Mouse (Mus musculus) intestine, embryonic 15.5 days (tissue): ENCODE measurements around the gene Grhl3. TPM values are rescaled to one million over a fixed set of nuclear protein-coding genes. Genes with fewer than 3 reads are reported as not detected.

Experiments
- ATAC-seq: fragments of 200-750 bp; cut with Nextera tagmentation; 2 replicates; pipeline ENCODE4 v1.8.0; 2017; ENCODE audit warnings: moderate TSS enrichment, moderate library complexity
- H3K27ac ChIP-seq: fragments of 300-500 bp; sonication (generic); 2 replicates; pipeline ENCODE4 v1.5.1; 2015; ENCODE audit warnings: mild to moderate bottlenecking, inconsistent platforms
- H3K27me3 ChIP-seq: fragments of 300-500 bp; sonication (generic); replicated peaks from 2 replicates; pipeline ENCODE4 v1.6.1; 2015; ENCODE audit warnings: inconsistent platforms
- H3K36me3 ChIP-seq: fragments of 300-500 bp; sonication (generic); 2 replicates; pipeline ENCODE4 v1.6.1; 2015; ENCODE audit warnings: inconsistent platforms
- H3K4me1 ChIP-seq: fragments of 300-500 bp; sonication (generic); replicated peaks from 2 replicates; pipeline ENCODE4 v1.6.1; 2015; ENCODE audit warnings: inconsistent platforms
- H3K4me2 ChIP-seq: fragments of 300-500 bp; sonication (generic); replicated peaks from 2 replicates; pipeline ENCODE4 v1.6.1; 2015; ENCODE audit warnings: mild to moderate bottlenecking, inconsistent platforms
- H3K4me3 ChIP-seq: fragments of 300-500 bp; sonication (generic); replicated peaks from 2 replicates; pipeline ENCODE4 v1.5.1; 2015; ENCODE audit warnings: inconsistent platforms
- H3K9ac ChIP-seq: fragments of 300-500 bp; sonication (generic); 2 replicates; pipeline ENCODE4 v1.6.1; 2015; ENCODE audit warnings: inconsistent platforms
- H3K9me3 ChIP-seq: fragments of 300-500 bp; sonication (generic); 2 replicates; pipeline ENCODE4 v1.6.1; 2016; ENCODE audit warnings: inconsistent platforms
- WGBS: fragments of 180-500 bp; shearing (Covaris S2); methylation state at CpG from one replicate; pipeline ENCODE4 v1.1.7; 2015; 5-methylcytosine and 5-hydroxymethylcytosine counted together
- polyA plus RNA-seq: library from polyadenylated mRNA; unstranded; fragments of >200 nt; fragmentation: Nextera tagmentation; extraction: Ambion mirVana; gene quantifications from 2 replicates; pipeline ENCODE4 v1.2.1, GENCODE M21; 2015

Grhl3 gene
- polyA plus RNA-seq, 1 experiment from 2014 or later, result 4.4 TPM

DNA sequence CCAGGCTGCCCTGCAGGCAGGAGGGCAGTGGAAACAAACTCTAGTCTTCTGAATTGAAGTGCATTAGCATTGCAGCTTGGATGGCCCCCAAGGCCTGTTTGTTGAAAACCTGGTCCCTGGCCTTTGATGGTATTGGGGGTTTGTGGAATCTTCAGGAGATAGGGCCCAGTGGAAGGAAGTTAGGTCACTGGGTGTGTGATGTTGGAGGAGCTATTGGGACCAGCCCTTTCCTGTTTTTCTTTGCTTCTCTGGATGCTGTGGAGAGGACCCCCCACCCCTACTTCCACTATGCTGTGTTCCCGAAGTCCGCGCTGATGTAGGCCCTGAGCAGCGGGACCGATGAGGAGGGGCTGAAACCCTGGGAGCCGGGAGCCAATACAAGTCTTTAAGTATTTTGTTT is 75.3 kb downstream of the Grhl3 start:
- Histone ChIP-seq H3K36me3 (no peaks in the 10 kb centered on the region), H3K4me1 (peaks cover 13% of the 10 kb centered on the region), H3K27me3 (no peaks in the 10 kb centered on the region), H3K9me3 (no peaks in the 10 kb centered on the region), H3K9ac (no peak overlapping the region), H3K4me3 (no peak overlapping the region), H3K4me2 (no peak overlapping the region), H3K27ac (no peak overlapping the region)
- WGBS, result 80% methylated on average over 6 of the region's 6 CpGs
- ATAC-seq, result no peak

- H3K27me3 ChIP-seq, result no peaks in the 10 kb centered on the region
- no peak overlapping the region for H3K9ac ChIP-seq
- peak overlapping the region; percentile 94; the same call in 1 of the 2 replicates for H3K4me2 ChIP-seq
- no peaks in the 10 kb centered on the region for H3K36me3 ChIP-seq
- H3K4me1 ChIP-seq, result peaks cover 13% of the 10 kb centered on the region
- ATAC-seq, result no peak
- H3K9me3 ChIP-seq, result no peaks in the 10 kb centered on the region
- H3K27ac ChIP-seq, result no peak overlapping the region
- H3K4me3 ChIP-seq, result no peak overlapping the region
- 21% methylated on average over 18 of the region's 18 CpGs for WGBS
Observed at GRCm38 (mm10) chr4:135495810-135496209, 77.6 kb downstream of the Grhl3 start.

DNA sequence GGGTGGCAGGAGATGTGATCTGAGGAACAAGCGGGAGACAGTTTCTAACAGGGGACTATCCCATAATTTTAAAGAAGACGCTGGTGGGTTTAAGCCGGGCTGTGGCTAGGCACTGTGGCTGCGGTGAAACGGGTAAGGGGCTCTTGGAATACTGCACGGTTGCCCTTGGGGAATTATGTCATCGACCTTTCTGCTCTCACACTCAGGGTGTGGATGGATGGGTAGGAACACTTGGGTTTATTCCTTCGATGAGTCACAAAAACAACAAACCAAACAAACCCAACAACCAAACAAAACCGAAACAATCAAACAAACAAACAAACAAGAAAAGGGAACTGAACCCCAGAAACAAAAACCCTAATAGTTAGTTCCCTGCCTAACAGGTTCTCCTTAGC is 78.0 kb downstream of the Grhl3 start:
- Histone ChIP-seq H3K4me3 (peak overlapping the region; percentile 72), H3K9me3 (no peaks in the 10 kb centered on the region), H3K4me1 (peaks cover 13% of the 10 kb centered on the region), H3K27ac (no peak overlapping the region), H3K4me2 (peak overlapping the region; percentile 94), H3K27me3 (no peaks in the 10 kb centered on the region), H3K36me3 (no peaks in the 10 kb centered on the region), H3K9ac (no peak overlapping the region)
- ATAC-seq, result no peak
- 10% methylated on average over 9 of the region's 9 CpGs for WGBS

DNA sequence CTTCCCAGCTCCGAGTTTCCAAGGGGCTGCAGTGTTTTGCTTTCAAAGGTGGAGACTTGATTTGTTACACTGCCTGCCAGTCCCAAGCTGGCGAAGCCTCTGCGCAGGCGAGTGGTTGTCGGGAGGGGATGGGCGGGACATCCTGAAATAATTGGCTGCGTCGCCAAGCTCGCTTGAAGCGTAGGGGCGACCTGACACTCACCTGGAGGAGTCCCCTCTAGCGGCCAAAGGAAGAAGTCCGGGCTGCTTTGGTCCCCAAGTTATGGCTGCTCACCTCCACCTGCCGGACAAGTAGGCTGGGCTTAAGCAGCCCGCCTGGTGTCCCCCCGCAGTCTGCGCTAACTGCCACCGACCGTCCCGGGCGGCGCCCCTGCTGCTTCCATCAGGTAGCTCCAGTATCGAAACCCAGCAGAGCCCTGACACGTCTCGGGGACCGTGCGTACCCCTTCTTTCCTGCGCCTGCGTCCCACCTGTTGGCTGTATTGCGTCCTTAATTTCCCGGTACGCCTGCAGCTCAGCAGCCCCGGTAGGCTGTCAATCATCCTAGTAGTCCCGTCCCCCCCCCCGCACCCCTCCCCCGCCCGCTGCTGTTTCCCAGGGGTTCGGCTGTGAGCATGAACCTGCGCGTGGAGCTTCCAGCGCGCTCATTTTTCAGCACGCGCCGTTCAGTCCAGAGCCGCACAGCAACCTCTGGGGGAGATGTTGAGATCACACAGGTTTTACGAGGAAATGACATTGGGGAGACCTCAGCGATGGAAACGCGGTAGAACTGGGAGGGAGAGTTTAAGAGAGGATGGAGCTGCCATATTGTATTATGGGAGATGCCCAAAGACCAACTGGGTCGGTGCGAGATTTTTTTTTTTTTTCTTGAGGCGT is 78.7 kb downstream of the Grhl3 start, which contains the start of the genes Stpg1 and Nipal3:
Gene Stpg1, plus strand, starts transcription at position 270 of the 876 bp plus-strand sequence.
Gene Nipal3, minus strand, starts transcription at position 518 of the 876 bp plus-strand sequence.
- under 1% methylated on average over 53 of the region's 53 CpGs for WGBS
- H3K27me3 ChIP-seq, result no peaks in the 10 kb centered on the region
- H3K9ac ChIP-seq, result peak within 1 kb of the TSS; percentile 59
- peak within 1 kb of the TSS; percentile 85 for H3K27ac ChIP-seq
- H3K4me3 ChIP-seq, result peak within 1 kb of the TSS; percentile 72
- peaks cover 13% of the 10 kb centered on the region for H3K4me1 ChIP-seq
- ATAC-seq, result peak; percentile 96
- no peaks in the 10 kb centered on the region for H3K36me3 ChIP-seq
- H3K4me2 ChIP-seq, result peak within 1 kb of the TSS; percentile 94
- no peaks in the 10 kb centered on the region for H3K9me3 ChIP-seq

GRCm38 (mm10) chr4:135493691-135494520 is 79.5 kb downstream of the Grhl3 start:
- under 1% methylated on average over 33 of the region's 33 CpGs for WGBS
- Histone ChIP-seq H3K36me3 (no peaks in the 10 kb centered on the region; the same call in 1 of the 2 replicates), H3K4me1 (peaks cover 13% of the 10 kb centered on the region), H3K4me2 (peak overlapping the region; percentile 94), H3K27me3 (no peaks in the 10 kb centered on the region), H3K9me3 (no peaks in the 10 kb centered on the region), H3K9ac (peak overlapping the region; percentile 42), H3K27ac (peak overlapping the region; percentile 66), H3K4me3 (peak overlapping the region; percentile 72)
- peak; percentile 56 for ATAC-seq

- H3K4me3 ChIP-seq, result peak overlapping the region; percentile 72
- H3K4me1 ChIP-seq, result peaks cover 13% of the 10 kb centered on the region
- peak overlapping the region; percentile 94 for H3K4me2 ChIP-seq
- no peaks in the 10 kb centered on the region for H3K27me3 ChIP-seq
- WGBS, result 51% methylated on average over 4 of the region's 4 CpGs
- no peak for ATAC-seq
- H3K27ac ChIP-seq, result no peak overlapping the region
- H3K36me3 ChIP-seq, result no peaks in the 10 kb centered on the region; the same call in 1 of the 2 replicates
- no peaks in the 10 kb centered on the region for H3K9me3 ChIP-seq
- 0 out of 2 replicates have a peak overlapping the region, but pooled peaks have one; percentile 42 for H3K9ac ChIP-seq
Observed at GRCm38 (mm10) chr4:135493271-135493670, 80.2 kb downstream of the Grhl3 start.

Other genes starting within 250 kb of the Grhl3 start
- gene Srrm1, start 220.3 kb downstream of the Grhl3 start, polyA plus RNA-seq, result 189 and 248 TPM in 2 replicates
- 7.4 and 7.7 TPM in 2 replicates for gene Ncmap, start 175.4 kb downstream of the Grhl3 start, polyA plus RNA-seq
- gene Rcan3, start 139.8 kb downstream of the Grhl3 start, polyA plus RNA-seq, result 14.9 and 17.9 TPM in 2 replicates
- 0.24 and 0.30 TPM in 2 replicates for gene Stpg1, start 78.8 kb downstream of the Grhl3 start, polyA plus RNA-seq
- 6.4 and 6.9 TPM in 2 replicates for gene Nipal3, start 78.6 kb downstream of the Grhl3 start, polyA plus RNA-seq
- 3.6 and 4.2 TPM in 2 replicates for gene Ifnlr1, start 112.7 kb upstream of the Grhl3 start, polyA plus RNA-seq
- 4.7 and 6.5 TPM in 2 replicates for gene Il22ra1, start 154.5 kb upstream of the Grhl3 start, polyA plus RNA-seq
- 1.1 TPM in 2 replicates for gene Myom3, start 186.1 kb upstream of the Grhl3 start, polyA plus RNA-seq